ENCODE assay signal across 25 mouse cellular contexts in the genomic region with DNA sequence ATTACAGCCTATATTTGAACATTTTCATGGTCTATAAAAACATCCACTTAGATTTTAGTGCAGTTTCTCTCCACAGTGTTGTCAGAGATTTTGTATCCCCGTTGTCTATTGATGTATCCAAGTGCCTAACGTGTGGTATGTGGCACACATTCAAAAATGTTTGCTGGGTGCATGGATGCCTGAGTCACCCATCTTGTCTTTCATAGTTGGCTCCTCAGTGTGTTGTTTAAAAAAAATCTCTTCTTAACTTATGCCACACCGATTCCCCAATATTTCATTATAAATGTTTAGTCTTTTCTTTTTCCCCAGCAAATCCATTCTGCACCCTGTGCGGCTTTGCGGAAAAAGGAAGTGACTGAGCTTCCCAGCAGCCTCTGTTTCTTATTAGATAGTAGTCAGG. TPM values are rescaled to one million over a fixed set of nuclear protein-coding genes. Genes with fewer than 3 reads are reported as not detected.
DNase-seq lines count a peak whose midpoint lies in the region; ATAC-seq and TF ChIP-seq lines count a peak whose summit lies in the region.
"Had no signal": no experiment of that assay in that cellular context is flagged by ENCODE, and none has a peak within 500 bp of the region (broad histone marks: within the 10 kb centered on the region; RNA-seq: fewer than 3 reads in every experiment).

No protein-coding gene starts in this region.

- H3K4me2 ChIP-seq in intestine, embryonic 15.5 days (replicated peaks): no peak overlapping the region
- no peak overlapping the region for H3K4me2 ChIP-seq in intestine, embryonic 16.5 days (ENCODE audit: low read depth, low read length)
- no peak overlapping the region for H3K4me2 ChIP-seq in liver, embryonic 12.5 days
- H3K4me2 ChIP-seq: embryonic facial prominence, embryonic 13.5 days; forebrain, embryonic 13.5 days; heart, embryonic 11.5 days; hindbrain, embryonic 12.5 days; hindbrain, embryonic 15.5 days had no signal

- H3K9ac ChIP-seq in intestine, embryonic 15.5 days: no peak overlapping the region
- no peak overlapping the region for H3K9ac ChIP-seq in intestine, embryonic 16.5 days (ENCODE audit: low read depth, low read length)
- no peak overlapping the region for H3K9ac ChIP-seq in liver, embryonic 12.5 days
- H3K9ac ChIP-seq: embryonic facial prominence, embryonic 13.5 days; forebrain, embryonic 13.5 days; hindbrain, embryonic 12.5 days; hindbrain, embryonic 15.5 days had no signal

- no peaks in the 10 kb centered on the region for H3K36me3 ChIP-seq in intestine, embryonic 15.5 days
- no peaks in the 10 kb centered on the region for H3K36me3 ChIP-seq in intestine, embryonic 16.5 days (ENCODE audit: control insufficient read depth, insufficient read depth, low read length)
- no peaks in the 10 kb centered on the region for H3K36me3 ChIP-seq in embryonic facial prominence, embryonic 10.5 days (replicated peaks)
- no peaks in the 10 kb centered on the region for H3K36me3 ChIP-seq in liver, embryonic 12.5 days
- H3K36me3 ChIP-seq: embryonic facial prominence, embryonic 13.5 days; forebrain, embryonic 10.5 days; G1E; hindbrain, embryonic 12.5 days; hindbrain, embryonic 15.5 days had no signal

- peaks cover 3% of the 10 kb centered on the region; the same call in 1 of the 2 replicates for H3K4me1 ChIP-seq in intestine, embryonic 15.5 days (replicated peaks)
- H3K4me1 ChIP-seq in intestine, embryonic 16.5 days (ENCODE audit: control insufficient read depth, insufficient read depth, low read length): no peaks in the 10 kb centered on the region
- peaks cover 13% of the 10 kb centered on the region; the same call in 1 of the 2 replicates for H3K4me1 ChIP-seq in embryonic fibroblast, embryonic 13.5 days (ENCODE audit: control insufficient read depth, insufficient read depth, low read length)
- peaks cover 8% of the 10 kb centered on the region for H3K4me1 ChIP-seq in embryonic facial prominence, embryonic 10.5 days
- H3K4me1 ChIP-seq in liver, embryonic 12.5 days: no peaks in the 10 kb centered on the region
- H3K4me1 ChIP-seq: forebrain, embryonic 10.5 days; forebrain, embryonic 13.5 days; hindbrain, embryonic 15.5 days had no signal

- TF ChIP-seq CTCF in embryonic fibroblast, embryonic 13.5 days (IDR thresholded peaks at IDR 0.05; ENCODE audit: borderline replicate concordance, insufficient read depth, low read length): no peak

- 0 out of 2 replicates have a peak overlapping the region, but pooled peaks have one; percentile 15 for H3K27ac ChIP-seq in intestine, embryonic 15.5 days
- H3K27ac ChIP-seq in intestine, embryonic 16.5 days (ENCODE audit: low read length): no peak overlapping the region
- peak overlapping the region; percentile 28 for H3K27ac ChIP-seq in embryonic fibroblast, embryonic 13.5 days (ENCODE audit: insufficient read depth, low read length)
- H3K27ac ChIP-seq in embryonic facial prominence, embryonic 10.5 days (replicated peaks): no peak overlapping the region
- H3K27ac ChIP-seq in liver, embryonic 12.5 days: no peak overlapping the region
- H3K27ac ChIP-seq: forebrain, embryonic 10.5 days; forebrain, embryonic 13.5 days; hindbrain, embryonic 12.5 days; hindbrain, embryonic 15.5 days had no signal

- WGBS in intestine, embryonic 15.5 days: 66% methylated on average over 5 of the region's 5 CpGs
- WGBS in intestine, embryonic 16.5 days: 71% methylated on average over 5 of the region's 5 CpGs
- 83% methylated on average over 5 of the region's 5 CpGs for WGBS in embryonic facial prominence, embryonic 10.5 days
- WGBS in liver, embryonic 12.5 days (ENCODE audit: insufficient replicate concordance): 73% methylated on average over 5 of the region's 5 CpGs

- DNase-seq in 3134 (ENCODE audit: extremely low read depth, insufficient read length, low spot score): peak; percentile 53
- peak; percentile 83 for DNase-seq in 3T3-L1 (ENCODE audit: low read depth, low spot score)
- no peak for DNase-seq in embryonic facial prominence, embryonic 10.5 days (ENCODE audit: low spot score)
- no peak for DNase-seq in cerebellum, adult 11 months
- DNase-seq: adrenal gland, adult 8-10 months; adrenal gland, postnatal 25 days; B cell, adult 2 months; cerebellum, adult 18-20 months; cerebellum, adult 9-10 months; cerebellum, postnatal 14 days; gastrocnemius, postnatal 25 days; kidney, adult 11 months had no signal

- TF ChIP-seq POLR2A in embryonic fibroblast, embryonic 13.5 days (IDR thresholded peaks at IDR 0.05; ENCODE audit: low read depth, low read length): no peak

- H3K9me3 ChIP-seq in intestine, embryonic 15.5 days: no peaks in the 10 kb centered on the region
- no peaks in the 10 kb centered on the region for H3K9me3 ChIP-seq in intestine, embryonic 16.5 days (ENCODE audit: control insufficient read depth, low read length)
- no peaks in the 10 kb centered on the region for H3K9me3 ChIP-seq in embryonic facial prominence, embryonic 10.5 days
- no peaks in the 10 kb centered on the region for H3K9me3 ChIP-seq in liver, embryonic 12.5 days (replicated peaks)
- H3K9me3 ChIP-seq: embryonic facial prominence, embryonic 13.5 days; forebrain, embryonic 10.5 days; forebrain, embryonic 13.5 days; hindbrain, embryonic 12.5 days; hindbrain, embryonic 15.5 days had no signal

- H3K4me3 ChIP-seq in intestine, embryonic 15.5 days (replicated peaks): no peak overlapping the region
- H3K4me3 ChIP-seq in intestine, embryonic 16.5 days (ENCODE audit: low read length): no peak overlapping the region
- H3K4me3 ChIP-seq in embryonic fibroblast, embryonic 13.5 days (ENCODE audit: insufficient read depth, low read length): no peak overlapping the region
- H3K4me3 ChIP-seq in embryonic facial prominence, embryonic 10.5 days: no peak overlapping the region
- H3K4me3 ChIP-seq in liver, embryonic 12.5 days: no peak overlapping the region
- H3K4me3 ChIP-seq: embryonic facial prominence, embryonic 13.5 days; forebrain, embryonic 10.5 days; forebrain, embryonic 13.5 days; hindbrain, embryonic 12.5 days; hindbrain, embryonic 15.5 days had no signal

- no peaks in the 10 kb centered on the region for H3K27me3 ChIP-seq in intestine, embryonic 15.5 days (replicated peaks)
- no peaks in the 10 kb centered on the region for H3K27me3 ChIP-seq in intestine, embryonic 16.5 days (replicated peaks; ENCODE audit: control insufficient read depth, insufficient read depth, low read length)
- H3K27me3 ChIP-seq in embryonic facial prominence, embryonic 10.5 days (replicated peaks; ENCODE audit: low read depth, poor library complexity, severe bottlenecking): no peaks in the 10 kb centered on the region
- H3K27me3 ChIP-seq in liver, embryonic 12.5 days (replicated peaks): no peaks in the 10 kb centered on the region
- H3K27me3 ChIP-seq: embryonic facial prominence, embryonic 13.5 days; forebrain, embryonic 13.5 days; hindbrain, embryonic 12.5 days; hindbrain, embryonic 15.5 days had no signal

- no peak for ATAC-seq in intestine, embryonic 15.5 days
- ATAC-seq in intestine, embryonic 16.5 days: no peak
- ATAC-seq in liver, embryonic 12.5 days: no peak
- ATAC-seq: activated CD4-positive, CD25-positive, alpha-beta regulatory T cell, adult 4 months; forebrain, embryonic 13.5 days; forebrain, embryonic 16.5 days had no signal

RNA-seq across cellular contexts. Expression of gene Adamtsl3, which starts 23.7 kb away (rescaled TPM):
- 0.54 and 0.63 TPM in 2 replicates for polyA plus RNA-seq in intestine, embryonic 15.5 days (2015; fragmentation: Nextera tagmentation; extraction: Ambion mirVana)
- 0.61 and 0.68 TPM in 2 replicates for polyA plus RNA-seq in intestine, embryonic 16.5 days (2015; fragmentation: Nextera tagmentation; extraction: Ambion mirVana)
- 16.3 and 33.1 TPM in 2 replicates for polyA plus RNA-seq in embryonic fibroblast, embryonic 13.5 days (2011; ENCODE audit: insufficient read length, low read depth, missing spikeins)
- polyA plus RNA-seq in embryonic facial prominence, embryonic 10.5 days (2016; fragmentation: Nextera tagmentation; extraction: Ambion mirVana): 0.14 and 0.45 TPM in 2 replicates
- polyA plus RNA-seq in liver, embryonic 12.5 days (2016; fragmentation: Nextera tagmentation; extraction: Ambion mirVana): 0.25 and 0.62 TPM in 2 replicates
- polyA plus RNA-seq: forebrain, embryonic 10.5 days; G1E had no signal

Comparison
In these comparisons a context has a peak if more than half of its experiments do, and no peak if none do; other contexts are left out.
1. H3K27ac ChIP-seq: peak in intestine, embryonic 15.5 days (single experiment) and embryonic fibroblast, embryonic 13.5 days (single experiment); none in intestine, embryonic 16.5 days (single experiment), embryonic facial prominence, embryonic 10.5 days (single experiment) and liver, embryonic 12.5 days (single experiment).
2. DNase-seq: peak in 3134 (single experiment) and 3T3-L1 (single experiment); none in embryonic facial prominence, embryonic 10.5 days (single experiment) and cerebellum, adult 11 months (single experiment).
3. RNA of gene Adamtsl3, which starts 23.7 kb away (polyA plus RNA-seq): 16.3 to 33.1 TPM in embryonic fibroblast, embryonic 13.5 days; 0.61 to 0.68 TPM in intestine, embryonic 16.5 days, 0.54 to 0.63 TPM in intestine, embryonic 15.5 days, 0.25 to 0.62 TPM in liver, embryonic 12.5 days and 0.14 to 0.45 TPM in embryonic facial prominence, embryonic 10.5 days; every median in the first group is over 10 times any median in the second.